Mouse (Mus musculus) small intestine, adult 2 months (tissue): ENCODE data around the gene Cngb1. TPM values are rescaled to one million over a fixed set of nuclear protein-coding genes. Genes with fewer than 3 reads are reported as not detected.

Experiments
- H3K27ac ChIP-seq: fragments of 200-500 bp; 2 replicates; pipeline ENCODE4 v1.5.1; 2012; ENCODE audit warnings: low read depth, low read length, control low read depth, inconsistent platforms; ENCODE audit not compliant: insufficient read depth
- H3K27me3 ChIP-seq: fragments of 200-500 bp; 2 replicates; pipeline ENCODE4 v1.6.1; 2012; ENCODE audit warnings: mild to moderate bottlenecking, moderate library complexity, low read length, inconsistent platforms; ENCODE audit not compliant: control insufficient read depth, insufficient read depth
- H3K36me3 ChIP-seq: fragments of 200-500 bp; 2 replicates; pipeline ENCODE4 v1.6.1; 2012; ENCODE audit warnings: mild to moderate bottlenecking, low read length, control low read depth, inconsistent platforms; ENCODE audit not compliant: control insufficient read depth, insufficient read depth
- H3K4me1 ChIP-seq: fragments of 200-500 bp; 2 replicates; pipeline ENCODE4 v1.6.1; 2012; ENCODE audit warnings: low read length, inconsistent platforms, mixed read lengths; ENCODE audit not compliant: control insufficient read depth, insufficient read depth, insufficient read length
- H3K4me3 ChIP-seq: fragments of 200-500 bp; 2 replicates; pipeline ENCODE4 v1.5.1; 2012; ENCODE audit warnings: low read depth, mild to moderate bottlenecking, control low read depth, inconsistent platforms, low read length, moderate library complexity
- CTCF ChIP-seq: fragments of 200-500 bp; IDR thresholded peaks from 2 replicates; pipeline ENCODE4 v1.5.1; 2012; ENCODE audit warnings: low read depth, mild to moderate bottlenecking, control low read depth, inconsistent platforms, low read length, moderate library complexity, mixed read lengths; ENCODE audit not compliant: insufficient replicate concordance, insufficient read length; ENCODE audit errors: extremely low read depth
- POLR2A ChIP-seq: fragments of 200-500 bp; IDR thresholded peaks from 2 replicates; pipeline ENCODE4 v1.6.1; 2012; ENCODE audit warnings: low read depth, mild to moderate bottlenecking, control low read depth, inconsistent platforms, low read length, moderate library complexity
- WGBS: fragments of 180-500 bp; shearing (Covaris S2); methylation state at CpG from one replicate; pipeline ENCODE4 v1.1.7; 2018; 5-methylcytosine and 5-hydroxymethylcytosine counted together
- polyA plus RNA-seq: library from polyadenylated mRNA; depleted of rRNA; stranded (reverse); fragments of >200 nt; gene quantifications from 2 replicates; pipeline ENCODE4 v1.2.3, GENCODE M21; 2012; rRNA removed

Cngb1 gene
- 0.13 and 0.15 TPM in 2 replicates for polyA plus RNA-seq

DNA sequence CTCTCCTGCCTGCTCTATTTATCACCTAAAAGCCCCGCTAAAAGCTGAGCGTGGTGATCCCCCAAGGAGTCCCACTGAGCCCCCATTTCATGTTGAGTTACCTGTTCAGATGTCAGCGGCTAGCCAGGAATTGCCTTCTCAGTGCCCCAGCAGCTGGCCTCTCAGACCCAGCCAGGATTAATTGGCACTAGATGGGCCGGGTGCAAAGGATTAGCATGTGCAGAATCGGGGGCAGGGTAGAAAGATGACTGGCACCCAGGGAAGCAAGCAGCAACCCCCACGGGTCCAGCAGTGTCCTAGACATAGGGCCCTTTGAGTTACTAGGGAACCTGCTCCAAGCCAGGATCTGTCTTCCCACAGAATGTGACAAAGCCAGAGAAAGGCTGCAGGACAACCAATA, at the start of gene Cngb1:
Gene Cngb1 (minus strand): TSS at position 155 of the 400 bp plus-strand sequence.
- 48% methylated on average over 6 of the region's 6 CpGs for WGBS
- Histone ChIP-seq H3K4me3 (no peak within 1 kb of the TSS), H3K36me3 (no peaks in the 10 kb centered on the region), H3K27me3 (no peaks in the 10 kb centered on the region), H3K27ac (no peak within 1 kb of the TSS), H3K4me1 (no peaks in the 10 kb centered on the region)
- TF ChIP-seq CTCF (no peak), POLR2A (no peak)

DNA sequence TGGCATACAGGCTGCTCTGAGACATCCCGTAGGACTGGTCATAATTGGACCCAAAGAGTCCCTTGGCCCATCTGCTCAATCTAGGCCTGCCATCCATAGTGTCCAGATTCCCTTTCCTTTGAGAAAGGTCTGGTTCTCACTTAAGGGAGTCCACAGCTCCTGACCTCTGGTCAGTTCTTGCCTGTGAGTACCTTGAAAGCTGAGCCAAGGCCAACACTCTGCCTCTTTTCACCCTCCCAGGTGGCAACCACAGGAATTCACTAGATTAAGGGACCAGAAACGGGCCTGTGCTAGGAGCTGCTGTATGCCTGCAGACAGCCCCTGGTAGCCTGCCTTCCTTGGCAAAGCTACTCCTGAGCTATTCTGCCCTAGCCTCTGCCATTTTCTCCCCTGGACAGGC, 48.2 kb upstream of the Cngb1 start:
- TF ChIP-seq CTCF (no peak), POLR2A (no peak)
- Histone ChIP-seq H3K4me1 (peaks cover 19% of the 10 kb centered on the region), H3K4me3 (no peak overlapping the region), H3K27me3 (no peaks in the 10 kb centered on the region), H3K36me3 (no peaks in the 10 kb centered on the region), H3K27ac (no peak overlapping the region)
- 89% methylated on average over 2 of the region's 2 CpGs for WGBS

DNA sequence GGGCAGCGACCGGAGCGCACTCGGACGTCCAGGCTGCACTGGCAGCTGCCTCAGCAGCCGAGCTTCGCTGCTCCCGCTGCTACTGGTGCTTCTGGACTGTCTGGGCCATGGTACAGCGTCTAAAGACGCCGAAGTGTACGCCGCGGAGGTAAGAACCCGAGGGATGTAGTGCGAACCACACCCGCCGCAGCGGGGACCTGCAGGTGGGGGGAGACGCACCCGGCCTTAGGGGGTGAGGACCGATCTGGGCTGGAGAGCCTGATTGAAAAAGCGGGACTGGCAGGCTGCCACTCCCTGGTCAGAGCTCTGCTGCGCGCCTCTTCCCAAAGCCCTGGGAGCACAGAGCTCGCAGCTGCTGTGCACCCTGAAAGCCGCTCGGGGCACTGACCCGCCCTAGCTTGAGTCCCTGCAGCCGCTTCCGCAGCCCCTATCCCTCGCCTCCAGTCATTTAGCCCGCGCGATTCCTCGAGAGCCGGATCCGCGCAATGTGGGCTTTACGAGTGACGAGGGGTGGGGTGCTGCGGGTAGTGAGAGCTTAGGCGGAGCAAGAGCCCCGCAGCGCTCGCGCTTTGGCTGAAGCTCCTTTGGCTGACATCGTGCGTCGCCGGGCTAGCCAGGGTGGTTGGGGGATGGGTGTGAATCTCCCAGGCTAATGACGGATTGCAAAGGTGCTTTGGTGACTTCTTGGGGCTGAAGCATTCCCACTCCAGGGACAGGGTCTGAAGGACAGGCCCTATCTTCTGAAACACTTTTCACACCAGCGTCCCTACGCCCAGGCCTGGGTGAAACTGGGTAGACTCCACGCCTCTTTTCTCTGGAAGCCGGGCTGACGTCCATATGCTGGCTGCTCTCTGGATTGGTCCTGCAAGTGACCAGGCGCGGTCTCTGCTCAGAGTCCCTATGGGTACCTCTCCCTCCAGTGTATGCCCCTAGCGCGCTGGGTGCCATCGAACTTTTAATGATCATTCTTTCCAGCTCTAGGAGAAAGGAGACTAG, 46.8 kb upstream of the Cngb1 start:
- H3K36me3 ChIP-seq: no peaks in the 10 kb centered on the region
- peak overlapping the region; percentile 36; the same call in 1 of the 2 replicates for H3K27ac ChIP-seq
- 7% methylated on average over 62 of the region's 62 CpGs for WGBS

DNA sequence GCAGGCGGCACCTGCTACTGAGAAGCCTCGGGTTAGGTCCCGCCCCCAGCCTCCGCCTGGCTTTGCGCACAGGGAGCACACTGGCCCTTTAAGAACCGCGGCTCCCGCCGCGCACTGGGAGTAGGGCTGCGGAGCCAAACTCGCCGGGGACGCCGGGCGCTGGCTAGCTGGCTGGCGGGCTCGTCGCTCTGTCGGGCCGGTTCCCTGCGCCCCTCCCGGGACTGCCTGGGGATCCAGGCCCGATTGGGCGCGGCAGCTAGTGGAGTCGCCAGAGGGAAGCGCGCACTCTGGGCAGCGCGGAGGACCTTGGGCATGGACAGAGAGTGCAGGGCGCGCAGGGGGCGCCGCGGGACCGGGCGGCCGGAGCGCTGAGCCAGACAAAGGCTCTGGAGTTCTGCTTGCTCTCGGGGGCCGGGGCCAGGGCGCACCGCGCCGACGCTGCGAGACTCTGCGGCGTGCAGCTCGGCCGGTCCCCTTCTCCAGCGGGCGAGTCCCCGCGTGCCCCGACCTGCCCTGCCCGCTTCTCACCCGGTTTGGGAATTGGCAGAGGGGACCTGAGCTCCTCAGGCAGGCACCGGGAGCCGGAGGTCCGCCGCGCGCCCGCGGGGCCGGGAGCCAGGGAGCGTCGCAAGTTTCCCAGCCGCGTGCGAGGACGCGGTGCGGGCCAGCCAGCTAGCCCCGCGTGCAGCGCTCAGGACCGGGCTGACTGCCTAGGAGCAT, 45.9 kb upstream of the Cngb1 start, which contains the start of gene Mmp15:
Gene Mmp15 (plus strand): TSS at position 118 of the 720 bp plus-strand sequence.
- peak within 1 kb of the TSS; percentile 36; the same call in 1 of the 2 replicates for H3K27ac ChIP-seq
- H3K36me3 ChIP-seq: no peaks in the 10 kb centered on the region
- H3K27me3 ChIP-seq: no peaks in the 10 kb centered on the region
- TF ChIP-seq POLR2A: peak; percentile 49; the same call in 1 of the 2 replicates
- no peak for TF ChIP-seq CTCF
- peaks cover 4% of the 10 kb centered on the region for H3K4me1 ChIP-seq
- H3K4me3 ChIP-seq: peak within 1 kb of the TSS; percentile 81
- WGBS: 1% methylated on average over 79 of the region's 80 CpGs

More for the DNA sequence above, 46.8 kb upstream of the Cngb1 start:
- Histone ChIP-seq H3K4me3 (peak overlapping the region; percentile 81), H3K4me1 (peaks cover 6% of the 10 kb centered on the region), H3K27me3 (no peaks in the 10 kb centered on the region)
- peak; percentile 14; the same call in 1 of the 2 replicates for TF ChIP-seq POLR2A
- TF ChIP-seq CTCF: no peak

DNA sequence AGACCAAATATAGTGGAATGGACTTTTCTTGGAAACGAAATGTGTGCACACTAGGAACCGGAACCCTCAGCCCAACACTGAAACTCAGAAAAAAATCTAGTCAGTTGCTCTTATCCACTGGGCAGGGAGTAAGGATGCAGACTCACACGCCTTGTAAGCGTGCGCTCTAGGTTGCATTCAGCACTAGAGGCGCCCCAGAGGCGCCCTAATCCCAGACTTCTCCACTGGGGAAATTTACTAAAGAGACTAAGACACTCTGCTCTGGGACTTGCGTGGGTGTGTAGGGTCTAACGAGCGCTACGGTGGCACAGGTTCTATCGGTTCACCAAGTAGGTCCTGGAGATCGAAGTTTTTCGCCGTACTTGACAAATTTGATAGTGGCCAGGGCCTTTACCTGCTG, 45.1 kb upstream of the Cngb1 start:
- no peak for TF ChIP-seq POLR2A
- TF ChIP-seq CTCF: peak; percentile 44; the same call in 1 of the 2 replicates
- H3K27ac ChIP-seq: no peak overlapping the region

DNA sequence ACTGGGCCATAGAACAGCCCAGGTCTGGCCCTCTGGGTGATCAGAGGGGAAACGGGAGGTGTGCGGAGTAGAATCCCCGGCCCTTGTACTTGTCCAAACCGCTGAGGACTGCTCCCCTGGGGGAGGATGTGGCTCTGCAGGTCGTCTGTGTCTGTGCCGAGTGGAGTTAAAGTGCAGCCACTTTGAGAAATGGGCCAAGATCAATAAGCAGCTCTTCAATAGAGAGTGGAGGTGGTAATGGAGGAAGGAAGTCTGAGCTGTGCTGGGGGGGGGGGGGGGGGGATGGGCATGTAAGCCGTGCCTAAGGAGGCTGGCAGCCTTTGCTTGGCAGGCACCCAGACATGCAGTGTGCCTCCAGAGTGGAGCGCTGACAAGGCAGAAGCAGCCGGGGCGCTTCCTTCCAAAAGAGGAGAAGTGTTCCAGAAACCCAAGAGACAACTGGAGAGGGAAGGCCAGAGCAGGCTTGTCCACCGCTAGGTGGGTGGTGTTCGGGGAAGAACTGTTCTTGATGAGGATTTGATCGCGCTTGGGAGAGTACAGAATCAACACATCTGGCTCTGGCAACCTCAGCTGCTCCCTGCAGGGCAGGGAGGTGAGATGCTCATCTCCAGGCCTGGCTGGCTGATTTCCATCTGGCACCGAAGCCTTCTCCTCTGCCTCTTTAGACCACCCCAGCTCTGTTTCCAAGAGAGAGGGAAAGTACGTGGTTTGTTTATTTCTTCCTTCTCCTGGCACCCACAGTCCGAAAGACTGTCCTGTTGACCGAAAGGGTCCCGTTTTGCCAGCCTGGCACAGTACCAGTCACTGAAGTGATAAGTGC, 42.6 kb upstream of the Cngb1 start:
- H3K36me3 ChIP-seq: peaks cover 7% of the 10 kb centered on the region; the same call in 1 of the 2 replicates
- H3K27me3 ChIP-seq: no peaks in the 10 kb centered on the region

More for the DNA sequence above, 45.1 kb upstream of the Cngb1 start:
- WGBS: 4% methylated on average over 15 of the region's 15 CpGs
- Histone ChIP-seq H3K36me3 (no peaks in the 10 kb centered on the region; the same call in 1 of the 2 replicates), H3K27me3 (no peaks in the 10 kb centered on the region), H3K4me1 (peaks cover 1% of the 10 kb centered on the region), H3K4me3 (peak overlapping the region; percentile 81)

More for the DNA sequence above, 42.6 kb upstream of the Cngb1 start:
- WGBS: 18% methylated on average over 19 of the region's 19 CpGs
- H3K27ac ChIP-seq: no peak overlapping the region
- no peak overlapping the region for H3K4me3 ChIP-seq
- TF ChIP-seq POLR2A (no peak), CTCF (no peak)
- peaks cover 1% of the 10 kb centered on the region; the same call in 1 of the 2 replicates for H3K4me1 ChIP-seq
